Mouse (Mus musculus): Measurements from ENCODE around the gene Ctdspl.

Gene Ctdspl

GRCm38 (mm10) chr9:119088148-119088801 is 162.0 kb downstream of the Ctdspl start:
- in situ Hi-C loops (cut with MboI, MseI): no loop called here

GRCm38 (mm10) chr9:119089437-119089836 is 163.2 kb downstream of the Ctdspl start:
- in situ Hi-C loops (cut with MboI, MseI): no loop called here

GRCm38 (mm10) chr9:119090462-119090861 is 164.2 kb downstream of the Ctdspl start:
- in situ Hi-C loops (cut with MboI, MseI): no loop called here

- in situ Hi-C loops (cut with MboI, MseI): no loop called here
Observed at GRCm38 (mm10) chr9:119091581-119092310, 165.5 kb downstream of the Ctdspl start.

GRCm38 (mm10) chr9:119092473-119093418 is 166.5 kb downstream of the Ctdspl start:
- in situ Hi-C loops (cut with MboI, MseI): no loop called here

Data from regulatory T cell (primary cell).